Mouse (Mus musculus): ENCODE results near the gene Raph1. TPM values are rescaled to one million over a fixed set of nuclear protein-coding genes. Genes with fewer than 3 reads are reported as not detected.
A peak's percentile ranks its signal among the peaks of the same experiment; 100 is the strongest.

Raph1 gene
- 24.7 and 26.7 TPM in 2 replicates for polyA plus RNA-seq (2015; fragmentation: Nextera tagmentation; extraction: Ambion mirVana)

- no peaks in the 10 kb centered on the region for H3K36me3 ChIP-seq (ENCODE audit: control insufficient read depth, insufficient read depth)
- H3K4me2 ChIP-seq (ENCODE audit: low read depth, low read length) = peak within 1 kb of the TSS; percentile 59
- no peaks in the 10 kb centered on the region for H3K9me3 ChIP-seq (replicated peaks; ENCODE audit: control insufficient read depth, low read length)
- peak within 1 kb of the TSS; percentile 79 for H3K27ac ChIP-seq (ENCODE audit: low read length)
- peak within 1 kb of the TSS; percentile 74 for H3K9ac ChIP-seq (ENCODE audit: low read depth, low read length)
- peaks cover 25% of the 10 kb centered on the region for H3K27me3 ChIP-seq (ENCODE audit: control insufficient read depth, insufficient read depth, low read depth, low read length)
- peak; percentile 93 for ATAC-seq (ENCODE audit: low read depth)
- no peaks in the 10 kb centered on the region for H3K4me1 ChIP-seq (ENCODE audit: control insufficient read depth, low read depth, low read length)
- WGBS (ENCODE audit: insufficient replicate concordance) = under 1% methylated on average over 69 of the region's 92 CpGs
- H3K4me3 ChIP-seq (ENCODE audit: low read depth, low read length) = peak within 1 kb of the TSS; percentile 73
Measured at GRCm38 (mm10) chr1:60566631-60567311, at the start of gene Raph1. Gene Raph1, minus strand, starts transcription at chr1:60567104.

- H3K4me1 ChIP-seq (ENCODE audit: control insufficient read depth, low read depth, low read length) = no peaks in the 10 kb centered on the region
- H3K27ac ChIP-seq (ENCODE audit: low read length) = no peak overlapping the region
- ATAC-seq (ENCODE audit: low read depth) = no peak
- H3K9me3 ChIP-seq (replicated peaks; ENCODE audit: control insufficient read depth, low read length) = no peaks in the 10 kb centered on the region
- no peak overlapping the region for H3K9ac ChIP-seq (ENCODE audit: low read depth, low read length)
- H3K27me3 ChIP-seq (ENCODE audit: control insufficient read depth, insufficient read depth, low read depth, low read length) = no peaks in the 10 kb centered on the region
- no peak overlapping the region for H3K4me3 ChIP-seq (ENCODE audit: low read depth, low read length)
- WGBS (ENCODE audit: insufficient replicate concordance) = 22% methylated on average over 1 of the region's 1 CpGs
- H3K4me2 ChIP-seq (ENCODE audit: low read depth, low read length) = no peak overlapping the region
- H3K36me3 ChIP-seq (ENCODE audit: control insufficient read depth, insufficient read depth) = no peaks in the 10 kb centered on the region
Measured at GRCm38 (mm10) chr1:60615703-60616102, 48.8 kb upstream of the Raph1 start.

- Histone ChIP-seq H3K36me3 (ENCODE audit: control insufficient read depth, insufficient read depth) (no peaks in the 10 kb centered on the region), H3K27me3 (ENCODE audit: control insufficient read depth, insufficient read depth, low read depth, low read length) (no peaks in the 10 kb centered on the region), H3K9ac (ENCODE audit: low read depth, low read length) (no peak overlapping the region), H3K4me2 (ENCODE audit: low read depth, low read length) (no peak overlapping the region), H3K9me3 (replicated peaks; ENCODE audit: control insufficient read depth, low read length) (no peaks in the 10 kb centered on the region), H3K4me3 (ENCODE audit: low read depth, low read length) (no peak overlapping the region), H3K4me1 (ENCODE audit: control insufficient read depth, low read depth, low read length) (no peaks in the 10 kb centered on the region), H3K27ac (ENCODE audit: low read length) (no peak overlapping the region)
- 71% methylated on average over 1 of the region's 1 CpGs for WGBS (ENCODE audit: insufficient replicate concordance)
- ATAC-seq (ENCODE audit: low read depth) = no peak
Measured at GRCm38 (mm10) chr1:60614902-60615301, 48.0 kb upstream of the Raph1 start.

GRCm38 (mm10) chr1:60611968-60612367 is 45.1 kb upstream of the Raph1 start:
- H3K36me3 ChIP-seq (ENCODE audit: control insufficient read depth, insufficient read depth) = no peaks in the 10 kb centered on the region
- ATAC-seq (ENCODE audit: low read depth) = no peak
- no peak overlapping the region for H3K4me3 ChIP-seq (ENCODE audit: low read depth, low read length)
- no peak overlapping the region for H3K9ac ChIP-seq (ENCODE audit: low read depth, low read length)
- H3K9me3 ChIP-seq (replicated peaks; ENCODE audit: control insufficient read depth, low read length) = no peaks in the 10 kb centered on the region
- no peak overlapping the region for H3K27ac ChIP-seq (ENCODE audit: low read length)
- no peaks in the 10 kb centered on the region for H3K4me1 ChIP-seq (ENCODE audit: control insufficient read depth, low read depth, low read length)
- H3K27me3 ChIP-seq (ENCODE audit: control insufficient read depth, insufficient read depth, low read depth, low read length) = no peaks in the 10 kb centered on the region
- H3K4me2 ChIP-seq (ENCODE audit: low read depth, low read length) = no peak overlapping the region
- 56% methylated on average over 3 of the region's 3 CpGs for WGBS (ENCODE audit: insufficient replicate concordance)

- H3K9me3 ChIP-seq (replicated peaks; ENCODE audit: control insufficient read depth, low read length) = no peaks in the 10 kb centered on the region
- no peak overlapping the region for H3K4me2 ChIP-seq (ENCODE audit: low read depth, low read length)
- no peaks in the 10 kb centered on the region for H3K36me3 ChIP-seq (ENCODE audit: control insufficient read depth, insufficient read depth)
- no peak overlapping the region for H3K9ac ChIP-seq (ENCODE audit: low read depth, low read length)
- no peak for ATAC-seq (ENCODE audit: low read depth)
- no peaks in the 10 kb centered on the region for H3K4me1 ChIP-seq (ENCODE audit: control insufficient read depth, low read depth, low read length)
- H3K27ac ChIP-seq (ENCODE audit: low read length) = no peak overlapping the region
- H3K27me3 ChIP-seq (ENCODE audit: control insufficient read depth, insufficient read depth, low read depth, low read length) = no peaks in the 10 kb centered on the region
- H3K4me3 ChIP-seq (ENCODE audit: low read depth, low read length) = no peak overlapping the region
- WGBS (ENCODE audit: insufficient replicate concordance) = 57% methylated on average over 4 of the region's 4 CpGs
Measured at GRCm38 (mm10) chr1:60610631-60611030, 43.7 kb upstream of the Raph1 start.

GRCm38 (mm10) chr1:60609011-60609775 is 42.3 kb upstream of the Raph1 start:
- Histone ChIP-seq H3K4me3 (ENCODE audit: low read depth, low read length) (no peak overlapping the region), H3K27me3 (ENCODE audit: control insufficient read depth, insufficient read depth, low read depth, low read length) (no peaks in the 10 kb centered on the region), H3K9me3 (replicated peaks; ENCODE audit: control insufficient read depth, low read length) (no peaks in the 10 kb centered on the region), H3K27ac (ENCODE audit: low read length) (no peak overlapping the region), H3K4me2 (ENCODE audit: low read depth, low read length) (no peak overlapping the region), H3K9ac (ENCODE audit: low read depth, low read length) (no peak overlapping the region), H3K4me1 (ENCODE audit: control insufficient read depth, low read depth, low read length) (no peaks in the 10 kb centered on the region), H3K36me3 (ENCODE audit: control insufficient read depth, insufficient read depth) (no peaks in the 10 kb centered on the region)
- ATAC-seq (ENCODE audit: low read depth) = no peak
- 61% methylated on average over 8 of the region's 8 CpGs for WGBS (ENCODE audit: insufficient replicate concordance)

GRCm38 (mm10) chr1:60604481-60605021 is 37.6 kb upstream of the Raph1 start:
- ATAC-seq (ENCODE audit: low read depth) = no peak
- Histone ChIP-seq H3K4me3 (ENCODE audit: low read depth, low read length) (no peak overlapping the region), H3K9me3 (replicated peaks; ENCODE audit: control insufficient read depth, low read length) (no peaks in the 10 kb centered on the region), H3K36me3 (ENCODE audit: control insufficient read depth, insufficient read depth) (no peaks in the 10 kb centered on the region), H3K4me2 (ENCODE audit: low read depth, low read length) (no peak overlapping the region), H3K9ac (ENCODE audit: low read depth, low read length) (no peak overlapping the region), H3K27me3 (ENCODE audit: control insufficient read depth, insufficient read depth, low read depth, low read length) (no peaks in the 10 kb centered on the region), H3K27ac (ENCODE audit: low read length) (no peak overlapping the region), H3K4me1 (ENCODE audit: control insufficient read depth, low read depth, low read length) (no peaks in the 10 kb centered on the region)
- 63% methylated on average over 3 of the region's 3 CpGs for WGBS (ENCODE audit: insufficient replicate concordance)

GRCm38 (mm10) chr1:60600682-60601081 is 33.8 kb upstream of the Raph1 start:
- WGBS (ENCODE audit: insufficient replicate concordance) = 54% methylated on average over 6 of the region's 6 CpGs
- Histone ChIP-seq H3K9ac (ENCODE audit: low read depth, low read length) (no peak overlapping the region), H3K4me3 (ENCODE audit: low read depth, low read length) (no peak overlapping the region), H3K4me1 (ENCODE audit: control insufficient read depth, low read depth, low read length) (no peaks in the 10 kb centered on the region), H3K4me2 (ENCODE audit: low read depth, low read length) (no peak overlapping the region), H3K36me3 (ENCODE audit: control insufficient read depth, insufficient read depth) (no peaks in the 10 kb centered on the region), H3K27ac (ENCODE audit: low read length) (no peak overlapping the region), H3K9me3 (replicated peaks; ENCODE audit: control insufficient read depth, low read length) (no peaks in the 10 kb centered on the region), H3K27me3 (ENCODE audit: control insufficient read depth, insufficient read depth, low read depth, low read length) (no peaks in the 10 kb centered on the region)
- no peak for ATAC-seq (ENCODE audit: low read depth)

GRCm38 (mm10) chr1:60599926-60600325 is 33.0 kb upstream of the Raph1 start:
- 55% methylated on average over 3 of the region's 3 CpGs for WGBS (ENCODE audit: insufficient replicate concordance)
- Histone ChIP-seq H3K27ac (ENCODE audit: low read length) (peak overlapping the region; percentile 56; the same call in 1 of the 2 replicates), H3K4me2 (ENCODE audit: low read depth, low read length) (no peak overlapping the region), H3K9ac (ENCODE audit: low read depth, low read length) (no peak overlapping the region), H3K4me1 (ENCODE audit: control insufficient read depth, low read depth, low read length) (no peaks in the 10 kb centered on the region), H3K9me3 (replicated peaks; ENCODE audit: control insufficient read depth, low read length) (no peaks in the 10 kb centered on the region), H3K27me3 (ENCODE audit: control insufficient read depth, insufficient read depth, low read depth, low read length) (no peaks in the 10 kb centered on the region), H3K4me3 (ENCODE audit: low read depth, low read length) (no peak overlapping the region), H3K36me3 (ENCODE audit: control insufficient read depth, insufficient read depth) (no peaks in the 10 kb centered on the region)
- no peak for ATAC-seq (ENCODE audit: low read depth)
